Mouse (Mus musculus): Measurements from ENCODE around the gene Ppp1r8.

The Ppp1r8 gene

GRCm38 (mm10) chr4:132842970-132843704 lies at the start of gene Ppp1r8:
Gene Ppp1r8 (minus strand): TSS chr4:132843169.
- in situ Hi-C loops (cut with MboI; ENCODE audit: unreplicated experiment in 2 of 2), result loop anchor here (5.0 to 10.0 kb wide), 2 partner anchors 82 to 296 kb away; partner anchors contain the start of gene Fam76a (in 1 of the 2)

DNA sequence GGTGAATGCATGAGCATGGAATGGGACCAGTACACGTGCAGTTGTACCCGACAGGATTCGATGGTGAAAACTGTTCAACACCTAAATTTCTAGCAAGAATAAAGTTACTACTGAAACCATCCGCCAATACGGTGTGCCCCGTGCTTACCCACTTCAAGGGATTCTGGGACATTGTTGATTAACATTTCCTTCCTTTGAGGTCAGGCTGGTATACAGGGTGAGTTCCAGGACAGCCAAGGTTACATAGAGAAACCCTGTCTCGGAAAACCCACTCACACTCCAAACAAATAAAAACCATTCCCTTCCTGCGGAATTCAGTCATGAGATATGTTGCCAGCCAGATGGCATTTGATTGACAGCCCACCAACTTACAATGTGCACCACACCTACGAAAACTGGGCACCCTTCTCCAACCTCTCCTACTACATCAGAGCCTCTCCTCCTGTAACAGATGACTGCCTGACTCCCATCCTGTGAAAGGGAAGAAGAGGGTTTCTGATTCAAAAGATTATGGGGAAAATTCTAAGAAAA lies 41.9 kb upstream of the Ppp1r8 start:
- in situ Hi-C loops (cut with MboI; ENCODE audit: unreplicated experiment in 2 of 2), result no loop called here

GRCm38 (mm10) chr4:132884064-132884843 lies 41.3 kb upstream of the Ppp1r8 start, which contains the start of gene Stx12:
Gene Stx12 (minus strand): TSS chr4:132884509.
- in situ Hi-C loops (cut with MboI; ENCODE audit: unreplicated experiment in 2 of 2), result no loop called here

GRCm38 (mm10) chr4:132883561-132884063 lies 40.6 kb upstream of the Ppp1r8 start:
- in situ Hi-C loops (cut with MboI; ENCODE audit: unreplicated experiment in 2 of 2), result no loop called here

DNA sequence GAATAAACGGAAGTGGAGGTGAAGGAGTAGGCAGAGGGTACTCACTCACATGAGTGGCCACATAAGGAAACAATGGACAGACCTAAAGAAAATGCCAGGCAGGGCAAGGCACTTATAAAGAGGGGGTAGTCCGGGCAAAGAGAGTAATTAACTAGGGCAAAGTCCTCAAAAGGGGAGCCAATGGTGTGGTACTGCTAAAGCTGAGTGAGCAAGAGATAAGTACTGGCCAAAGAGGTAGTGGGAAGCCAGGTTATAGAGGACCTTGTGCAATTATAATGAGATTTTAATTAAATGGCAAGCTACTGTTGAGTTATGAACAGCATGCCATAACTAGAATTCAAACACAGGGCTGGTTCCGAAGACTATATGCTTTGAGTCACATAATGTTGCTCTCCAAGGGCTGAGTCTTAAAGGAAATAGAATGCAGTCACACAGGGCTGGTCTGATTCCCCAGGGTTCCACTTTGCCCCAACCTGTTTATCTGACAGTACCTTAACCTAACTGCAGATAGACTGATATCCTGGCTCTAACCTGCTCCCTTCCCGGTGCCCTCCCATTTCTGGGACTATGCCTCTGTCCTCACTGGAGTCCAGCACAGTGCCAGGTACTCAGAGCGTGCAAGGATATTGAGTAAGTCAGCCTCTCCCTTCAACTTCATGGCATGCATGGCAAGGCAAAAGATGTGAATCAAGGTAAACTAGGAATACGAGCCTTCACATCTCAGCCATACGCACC lies 31.6 kb upstream of the Ppp1r8 start:
- in situ Hi-C loops (cut with MboI; ENCODE audit: unreplicated experiment in 2 of 2), result no loop called here

- in situ Hi-C loops (cut with MboI; ENCODE audit: unreplicated experiment in 2 of 2), result no loop called here
These were observed 30.8 kb upstream of the Ppp1r8 start for GRCm38 (mm10) chr4:132873481-132874362.

- in situ Hi-C loops (cut with MboI; ENCODE audit: unreplicated experiment in 2 of 2), result no loop called here
These were observed 28.1 kb upstream of the Ppp1r8 start for GRCm38 (mm10) chr4:132871116-132871515.

DNA sequence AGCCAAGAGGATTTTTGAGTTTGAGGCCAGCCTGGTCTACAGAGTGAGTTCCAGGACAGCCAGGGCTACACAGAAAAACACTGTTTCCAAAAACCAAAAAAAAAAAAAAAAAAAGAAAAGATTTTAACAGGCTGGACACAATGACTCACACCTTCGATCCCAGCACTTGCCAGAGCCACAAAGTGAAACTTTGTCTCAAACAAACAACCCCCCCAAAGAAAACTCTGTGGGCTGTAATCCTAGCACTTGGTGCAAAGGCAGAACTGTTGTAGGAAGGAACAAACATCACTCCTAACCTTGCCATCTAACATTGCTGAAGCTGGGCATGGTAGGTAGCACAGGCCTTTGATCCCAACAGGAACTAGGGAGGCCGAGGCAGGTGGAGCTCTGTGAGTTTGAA lies 21.9 kb upstream of the Ppp1r8 start:
- in situ Hi-C loops (cut with MboI; ENCODE audit: unreplicated experiment in 2 of 2), result no loop called here

DNA sequence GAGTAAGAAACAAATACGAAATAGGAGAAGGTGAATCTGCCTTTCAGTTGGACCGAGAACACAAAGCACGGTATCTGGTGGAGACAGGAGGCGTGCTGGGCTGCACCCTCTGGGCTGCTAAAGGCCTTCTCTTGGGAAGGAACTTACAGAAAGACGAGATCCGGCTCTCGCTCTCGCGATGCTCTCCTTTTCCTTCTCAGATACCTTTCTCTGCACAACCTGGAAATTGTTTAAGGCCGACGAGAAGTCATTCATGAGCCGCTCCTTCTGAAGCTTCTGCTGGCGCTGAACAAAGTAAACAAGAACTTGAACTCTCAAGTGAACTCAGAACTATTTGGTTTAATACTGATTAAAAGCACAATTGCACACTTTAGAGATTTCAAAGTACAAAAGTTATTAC lies 20.0 kb upstream of the Ppp1r8 start:
- in situ Hi-C loops (cut with MboI; ENCODE audit: unreplicated experiment in 2 of 2), result no loop called here

GRCm38 (mm10) chr4:132860880-132861279 lies 17.9 kb upstream of the Ppp1r8 start:
- in situ Hi-C loops (cut with MboI; ENCODE audit: unreplicated experiment in 2 of 2), result no loop called here

- in situ Hi-C loops (cut with MboI; ENCODE audit: unreplicated experiment in 2 of 2), result loop anchor here (5.0 to 10.0 kb wide), 2 partner anchors 81 to 296 kb away; partner anchors contain the start of gene Fam76a (in 1 of the 2)
These were observed 719 bp upstream of the Ppp1r8 start for GRCm38 (mm10) chr4:132843705-132844071.

DNA sequence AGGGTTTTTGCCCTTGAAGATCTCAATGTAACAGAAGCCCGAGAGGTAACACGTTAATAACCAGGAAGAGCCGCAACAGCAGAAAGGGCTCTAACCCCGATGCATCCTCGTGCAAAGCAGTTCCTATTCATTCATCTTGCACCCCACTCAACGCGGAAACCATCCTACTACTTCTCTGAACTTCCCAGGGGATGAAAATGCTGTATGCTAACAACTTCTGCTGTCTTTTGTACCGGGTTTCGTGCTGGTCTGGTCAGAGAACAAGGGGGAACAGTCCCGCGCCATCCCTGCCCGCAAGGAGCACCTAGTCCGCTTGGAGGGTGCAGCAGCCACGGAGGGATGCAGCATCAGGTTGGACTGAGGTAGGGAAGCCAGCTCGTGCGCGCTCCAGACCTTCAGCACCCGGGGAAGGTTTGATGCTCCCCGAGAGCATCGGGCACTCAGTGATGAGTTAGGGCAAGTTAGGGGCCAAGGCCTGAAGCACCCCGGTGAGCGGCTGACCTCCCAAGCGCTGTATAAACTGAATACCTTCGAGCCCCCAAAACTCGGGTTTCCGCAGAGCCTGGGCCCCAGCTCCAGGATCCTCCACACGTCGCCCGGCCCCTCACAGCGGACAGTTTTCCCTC lies 575 bp downstream of the Ppp1r8 start:
- in situ Hi-C loops (cut with MboI; ENCODE audit: unreplicated experiment in 2 of 2), result loop anchor here (5.0 to 10.0 kb wide), 2 partner anchors 82 to 295 kb away; partner anchors contain the start of gene Fam76a (in 1 of the 2)

- in situ Hi-C loops (cut with MboI; ENCODE audit: unreplicated experiment in 2 of 2), result loop anchor here (5.0 to 10.0 kb wide), 2 partner anchors 83 to 294 kb away; partner anchors contain the start of gene Fam76a (in 1 of the 2)
These were observed 1.5 kb downstream of the Ppp1r8 start for GRCm38 (mm10) chr4:132841493-132841892.

DNA sequence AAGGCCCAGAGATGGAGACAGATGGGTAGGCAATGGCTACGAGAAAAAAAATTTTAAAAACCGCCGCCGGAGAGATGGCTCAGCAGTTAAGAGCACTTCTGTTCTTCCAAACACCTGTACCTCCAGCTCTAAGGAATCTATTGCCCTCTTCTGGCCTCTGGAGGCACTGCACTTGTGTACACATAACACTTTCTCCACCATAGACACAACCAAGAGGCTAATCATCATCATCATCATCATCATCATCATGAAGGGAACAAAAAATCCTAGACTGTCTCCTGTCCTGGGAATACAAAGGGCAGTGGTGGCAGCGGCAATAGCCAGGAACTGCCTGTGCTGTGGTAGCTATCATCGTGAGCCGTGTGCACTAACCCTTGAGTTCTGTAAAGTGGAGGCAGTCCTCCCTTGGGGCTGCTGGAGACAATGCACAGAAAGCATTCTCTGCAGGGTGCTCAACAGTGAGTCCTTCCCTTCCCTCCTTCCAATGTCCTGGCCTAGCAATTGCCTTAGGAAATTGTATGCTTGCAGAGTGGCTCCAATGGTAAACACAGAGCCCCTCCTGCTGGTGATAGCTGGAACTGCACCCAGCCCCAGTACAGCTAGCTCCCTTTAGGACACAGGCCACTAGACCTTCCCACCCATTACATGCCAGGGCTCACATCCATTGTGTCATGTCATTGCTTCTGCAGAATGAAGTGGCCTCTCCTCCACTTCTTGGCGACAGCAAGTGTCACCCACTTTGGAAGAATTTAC lies 19.2 kb downstream of the Ppp1r8 start:
- in situ Hi-C loops (cut with MboI; ENCODE audit: unreplicated experiment in 2 of 2), result loop anchor here (5.0 to 10.0 kb wide), 4 partner anchors 46 to 276 kb away; partner anchors contain the start of genes Eya3 (in 1 of the 2) and Xkr8 (in 1 of the 2)

GRCm38 (mm10) chr4:132818442-132818841 lies 24.5 kb downstream of the Ppp1r8 start:
- in situ Hi-C loops (cut with MboI; ENCODE audit: unreplicated experiment in 2 of 2), result no loop called here

DNA sequence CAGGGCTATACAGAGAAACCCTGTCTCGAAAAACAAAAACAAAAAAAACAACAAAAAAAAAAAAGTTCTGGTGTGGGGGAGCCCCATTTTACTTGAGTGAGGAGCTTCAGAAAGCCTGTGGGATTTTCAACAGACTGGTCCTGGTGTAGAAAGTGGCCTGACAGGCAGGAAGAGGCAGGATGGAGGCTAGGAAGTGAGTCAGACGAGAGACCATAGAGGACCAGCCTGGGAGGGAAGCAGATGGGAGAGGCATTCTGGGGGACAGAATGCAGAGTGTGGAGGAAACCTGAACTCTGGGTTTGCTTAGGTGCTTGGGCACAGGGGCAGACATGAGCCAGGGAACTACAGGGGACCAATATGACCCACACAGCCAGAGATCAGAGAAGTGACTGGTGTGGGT lies 26.1 kb downstream of the Ppp1r8 start:
- in situ Hi-C loops (cut with MboI; ENCODE audit: unreplicated experiment in 2 of 2), result no loop called here

- in situ Hi-C loops (cut with MboI; ENCODE audit: unreplicated experiment in 2 of 2), result no loop called here
These were observed 26.6 kb downstream of the Ppp1r8 start for GRCm38 (mm10) chr4:132816404-132816803.

- in situ Hi-C loops (cut with MboI; ENCODE audit: unreplicated experiment in 2 of 2), result no loop called here
These were observed 33.3 kb downstream of the Ppp1r8 start for GRCm38 (mm10) chr4:132809621-132810020.

Measured in v-Abl transformed pro-B cells (cell line).